Mouse (Mus musculus): ENCODE results near the gene Osbpl10. TPM values are rescaled to one million over a fixed set of nuclear protein-coding genes. Genes with fewer than 3 reads are reported as not detected.

Osbpl10 gene
- total and polyA plus RNA-seq, 2 experiments from 2014 or later, result 0.36 to 2.9 TPM

GRCm38 (mm10) chr9:115220466-115220865 is 242.1 kb downstream of the Osbpl10 start:
- Histone ChIP-seq H3K9me3 (replicated peaks; ENCODE audit: control insufficient read depth, low read length) (no peaks in the 10 kb centered on the region), H3K9ac (replicated peaks; ENCODE audit: low read depth, low read length) (no peak overlapping the region), H3K27me3 (ENCODE audit: control insufficient read depth, insufficient read depth, low read length) (no peaks in the 10 kb centered on the region), H3K4me3 (ENCODE audit: low read depth, low read length) (no peak overlapping the region), H3K4me2 (ENCODE audit: low read depth, low read length) (no peak overlapping the region), H3K36me3 (replicated peaks; ENCODE audit: control insufficient read depth, insufficient read depth, low read length) (no peaks in the 10 kb centered on the region), H3K4me1 (ENCODE audit: control insufficient read depth, insufficient read depth) (no peaks in the 10 kb centered on the region), H3K27ac (ENCODE audit: low read depth) (no peak overlapping the region)
- TF ChIP-seq CTCF (IDR thresholded peaks at IDR 0.05; ENCODE audit: low read depth) (no peak), EP300 (IDR thresholded peaks at IDR 0.05; ENCODE audit: low read depth) (no peak)
- no peak for DNase-seq (ENCODE audit: low spot score)
- ATAC-seq (ENCODE audit: insufficient read depth, low read depth), result no peak
- 56% methylated on average over 7 of the region's 7 CpGs for WGBS

- Histone ChIP-seq H3K4me3 (ENCODE audit: low read depth, low read length) (no peak overlapping the region), H3K9me3 (replicated peaks; ENCODE audit: control insufficient read depth, low read length) (no peaks in the 10 kb centered on the region), H3K27me3 (ENCODE audit: control insufficient read depth, insufficient read depth, low read length) (no peaks in the 10 kb centered on the region), H3K27ac (ENCODE audit: low read depth) (no peak overlapping the region), H3K4me2 (ENCODE audit: low read depth, low read length) (no peak overlapping the region), H3K4me1 (ENCODE audit: control insufficient read depth, insufficient read depth) (no peaks in the 10 kb centered on the region), H3K9ac (replicated peaks; ENCODE audit: low read depth, low read length) (no peak overlapping the region), H3K36me3 (replicated peaks; ENCODE audit: control insufficient read depth, insufficient read depth, low read length) (no peaks in the 10 kb centered on the region)
- ATAC-seq (ENCODE audit: insufficient read depth, low read depth) (no peak), DNase-seq (ENCODE audit: low spot score) (no peak)
- 77% methylated on average over 7 of the region's 7 CpGs for WGBS
- TF ChIP-seq CTCF (IDR thresholded peaks at IDR 0.05; ENCODE audit: low read depth), result no peak
- TF ChIP-seq EP300 (IDR thresholded peaks at IDR 0.05; ENCODE audit: low read depth), result no peak
Measured at GRCm38 (mm10) chr9:115221265-115221664, 242.9 kb downstream of the Osbpl10 start.

DNA sequence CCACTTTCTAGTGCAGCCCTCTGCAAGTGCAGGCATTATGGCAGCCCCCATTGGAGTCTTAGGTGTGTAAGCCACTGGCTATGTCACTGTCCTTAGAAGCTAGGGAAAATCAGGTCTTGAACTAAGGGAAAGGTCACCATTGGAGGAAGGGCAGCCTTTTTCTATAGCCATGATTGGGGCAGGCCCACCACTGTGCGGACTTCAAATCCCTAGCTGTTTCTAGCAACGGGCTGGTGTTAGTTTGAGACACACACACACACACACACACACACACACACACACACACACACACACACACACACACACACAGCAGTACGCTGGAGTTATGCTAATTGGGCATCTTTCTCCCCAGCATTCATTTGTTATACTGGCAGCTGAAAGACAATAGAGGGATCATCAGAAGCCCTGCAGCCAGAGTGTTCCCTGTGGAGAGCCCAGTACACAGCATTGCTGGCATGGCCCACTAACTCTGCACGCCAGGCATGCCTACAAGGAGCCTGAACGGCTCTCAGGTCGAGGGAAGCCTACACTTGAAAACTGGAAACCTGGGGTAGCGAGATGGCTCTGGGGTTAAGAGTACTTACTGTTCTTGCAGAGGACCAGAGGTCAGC is 246.5 kb downstream of the Osbpl10 start:
- Histone ChIP-seq H3K27ac (ENCODE audit: low read depth) (no peak overlapping the region), H3K4me3 (ENCODE audit: low read depth, low read length) (no peak overlapping the region), H3K4me2 (ENCODE audit: low read depth, low read length) (no peak overlapping the region), H3K36me3 (replicated peaks; ENCODE audit: control insufficient read depth, insufficient read depth, low read length) (no peaks in the 10 kb centered on the region), H3K27me3 (ENCODE audit: control insufficient read depth, insufficient read depth, low read length) (no peaks in the 10 kb centered on the region), H3K9ac (replicated peaks; ENCODE audit: low read depth, low read length) (no peak overlapping the region), H3K9me3 (replicated peaks; ENCODE audit: control insufficient read depth, low read length) (no peaks in the 10 kb centered on the region), H3K4me1 (ENCODE audit: control insufficient read depth, insufficient read depth) (no peaks in the 10 kb centered on the region)
- TF ChIP-seq CTCF (IDR thresholded peaks at IDR 0.05; ENCODE audit: low read depth) (no peak), EP300 (IDR thresholded peaks at IDR 0.05; ENCODE audit: low read depth) (no peak)
- no peak for ATAC-seq (ENCODE audit: insufficient read depth, low read depth)
- DNase-seq (ENCODE audit: low spot score), result no peak
- 78% methylated on average over 7 of the region's 7 CpGs for WGBS

- Histone ChIP-seq H3K4me3 (ENCODE audit: low read depth, low read length) (no peak overlapping the region), H3K4me2 (ENCODE audit: low read depth, low read length) (no peak overlapping the region), H3K36me3 (replicated peaks; ENCODE audit: control insufficient read depth, insufficient read depth, low read length) (no peaks in the 10 kb centered on the region), H3K27ac (ENCODE audit: low read depth) (no peak overlapping the region), H3K27me3 (ENCODE audit: control insufficient read depth, insufficient read depth, low read length) (no peaks in the 10 kb centered on the region), H3K4me1 (ENCODE audit: control insufficient read depth, insufficient read depth) (no peaks in the 10 kb centered on the region), H3K9ac (replicated peaks; ENCODE audit: low read depth, low read length) (no peak overlapping the region), H3K9me3 (replicated peaks; ENCODE audit: control insufficient read depth, low read length) (no peaks in the 10 kb centered on the region)
- TF ChIP-seq EP300 (IDR thresholded peaks at IDR 0.05; ENCODE audit: low read depth) (no peak), CTCF (IDR thresholded peaks at IDR 0.05; ENCODE audit: low read depth) (no peak)
- ATAC-seq (ENCODE audit: insufficient read depth, low read depth) (no peak), DNase-seq (ENCODE audit: low spot score) (no peak)
- WGBS, result 67% methylated on average over 4 of the region's 4 CpGs
Measured at GRCm38 (mm10) chr9:115229145-115229544, 250.8 kb downstream of the Osbpl10 start.

DNA sequence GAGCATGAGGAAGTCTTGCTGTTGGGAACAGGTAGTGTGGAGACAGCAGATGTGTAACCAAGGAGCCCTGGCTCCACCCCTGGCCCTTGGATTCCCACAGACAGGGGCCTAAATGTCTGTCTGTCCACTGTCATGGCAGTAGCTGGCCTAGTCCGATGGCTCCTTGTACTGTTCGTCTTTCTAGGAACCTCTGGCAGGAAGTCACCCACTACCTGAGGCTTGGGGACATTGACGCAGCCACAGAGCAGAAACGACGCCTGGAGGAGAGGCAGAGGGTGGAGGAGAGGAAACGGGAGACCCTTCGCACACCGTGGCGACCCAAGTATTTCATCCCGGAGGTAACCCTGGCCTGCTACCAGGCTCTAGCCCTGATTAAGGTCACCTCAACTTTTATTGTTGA is 251.3 kb downstream of the Osbpl10 start:
- Histone ChIP-seq H3K9me3 (replicated peaks; ENCODE audit: control insufficient read depth, low read length) (no peaks in the 10 kb centered on the region), H3K9ac (replicated peaks; ENCODE audit: low read depth, low read length) (no peak overlapping the region), H3K27me3 (ENCODE audit: control insufficient read depth, insufficient read depth, low read length) (no peaks in the 10 kb centered on the region), H3K36me3 (replicated peaks; ENCODE audit: control insufficient read depth, insufficient read depth, low read length) (no peaks in the 10 kb centered on the region), H3K27ac (ENCODE audit: low read depth) (no peak overlapping the region), H3K4me1 (ENCODE audit: control insufficient read depth, insufficient read depth) (no peaks in the 10 kb centered on the region), H3K4me2 (ENCODE audit: low read depth, low read length) (no peak overlapping the region), H3K4me3 (ENCODE audit: low read depth, low read length) (no peak overlapping the region)
- DNase-seq (ENCODE audit: low spot score) (no peak), ATAC-seq (ENCODE audit: insufficient read depth, low read depth) (no peak)
- no peak for TF ChIP-seq CTCF (IDR thresholded peaks at IDR 0.05; ENCODE audit: low read depth)
- no peak for TF ChIP-seq EP300 (IDR thresholded peaks at IDR 0.05; ENCODE audit: low read depth)
- WGBS, result 77% methylated on average over 10 of the region's 10 CpGs

DNA sequence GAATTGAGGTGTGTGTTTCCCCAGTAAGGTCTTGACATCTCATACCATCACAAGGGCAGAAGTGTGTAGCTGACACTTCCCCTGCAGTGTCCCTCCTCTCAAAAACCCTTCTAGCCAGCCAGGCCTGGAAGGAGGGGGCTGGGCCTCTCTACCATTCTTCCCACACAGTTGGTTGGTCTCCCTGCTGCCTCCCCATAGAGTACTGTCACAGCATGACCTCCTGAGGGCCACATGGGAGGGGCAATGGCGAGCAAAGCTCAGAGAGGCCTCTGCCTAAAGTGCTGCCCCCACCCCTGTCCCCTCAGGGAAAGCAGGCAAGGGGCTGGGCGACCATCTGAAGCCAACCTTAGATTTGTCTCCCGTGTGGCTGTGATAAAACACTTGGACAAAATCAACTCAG is 251.8 kb downstream of the Osbpl10 start:
- ATAC-seq (ENCODE audit: insufficient read depth, low read depth) (no peak), DNase-seq (ENCODE audit: low spot score) (no peak)
- Histone ChIP-seq H3K27ac (ENCODE audit: low read depth) (no peak overlapping the region), H3K36me3 (replicated peaks; ENCODE audit: control insufficient read depth, insufficient read depth, low read length) (no peaks in the 10 kb centered on the region), H3K4me1 (ENCODE audit: control insufficient read depth, insufficient read depth) (no peaks in the 10 kb centered on the region), H3K9me3 (replicated peaks; ENCODE audit: control insufficient read depth, low read length) (no peaks in the 10 kb centered on the region), H3K9ac (replicated peaks; ENCODE audit: low read depth, low read length) (no peak overlapping the region), H3K4me2 (ENCODE audit: low read depth, low read length) (no peak overlapping the region), H3K4me3 (ENCODE audit: low read depth, low read length) (no peak overlapping the region), H3K27me3 (ENCODE audit: control insufficient read depth, insufficient read depth, low read length) (no peaks in the 10 kb centered on the region)
- TF ChIP-seq CTCF (IDR thresholded peaks at IDR 0.05; ENCODE audit: low read depth), result no peak
- no peak for TF ChIP-seq EP300 (IDR thresholded peaks at IDR 0.05; ENCODE audit: low read depth)
- 49% methylated on average over 3 of the region's 3 CpGs for WGBS

Data from heart, postnatal 0 days (tissue).